Mouse (Mus musculus) myocyte (in vitro differentiated cells): ENCODE measurements around the gene Lcor. TPM values are rescaled to one million over a fixed set of nuclear protein-coding genes. Genes with fewer than 3 reads are reported as not detected.

Source experiments
- H3K27me3 ChIP-seq: one replicate; pipeline ENCODE4 v1.6.1; 2011; ENCODE audit not compliant: control insufficient read depth, insufficient read depth, insufficient read length
- H3K36me3 ChIP-seq: one replicate; pipeline ENCODE4 v1.6.1; 2011; ENCODE audit not compliant: control insufficient read depth, insufficient read depth
- H3K4me2 ChIP-seq: one replicate; pipeline ENCODE4 v1.6.1; 2011; ENCODE audit warnings: low read depth, control low read depth
- H3K4me3 ChIP-seq: one replicate; pipeline ENCODE4 v1.5.1; 2011; ENCODE audit warnings: mild to moderate bottlenecking, control low read depth, moderate library complexity
- H3K79me2 ChIP-seq: one replicate; pipeline ENCODE4 v1.6.1; 2011; ENCODE audit not compliant: control insufficient read depth, insufficient read depth
- H3ac ChIP-seq: one replicate; pipeline ENCODE4 v1.6.1; 2011; ENCODE audit not compliant: control insufficient read depth, insufficient read length
- CEBPB ChIP-seq: IDR thresholded peaks from 2 replicates; pipeline ENCODE4 v1.6.1; 2011; ENCODE audit warnings: mild to moderate bottlenecking, moderate library complexity; ENCODE audit not compliant: poor library complexity, insufficient read depth, severe bottlenecking
- E2F4 ChIP-seq: IDR thresholded peaks from one replicate; pipeline ENCODE4 v1.6.1; 2011; ENCODE audit warnings: mild to moderate bottlenecking, control low read depth, moderate library complexity; ENCODE audit not compliant: insufficient read depth
- MAX ChIP-seq: IDR thresholded peaks from one replicate; pipeline ENCODE4 v1.6.1; 2011; ENCODE audit warnings: low read depth, mild to moderate bottlenecking, control low read depth
- MYOD1 ChIP-seq, 3 experiments: IDR thresholded peaks; one replicate each; pipeline ENCODE4 v1.6.1; 2011; ENCODE audit warnings: control low read depth in 2 of 3, low read depth in 2 of 3, mild to moderate bottlenecking in 2 of 3, moderate library complexity in 1 of 3; ENCODE audit not compliant: insufficient read length in 2 of 3, control insufficient read depth in 1 of 3
- MYOG ChIP-seq, 3 experiments: IDR thresholded peaks; one replicate each; pipeline ENCODE4 v1.6.1; 2011; ENCODE audit warnings: control low read depth in 2 of 3, low read depth in 2 of 3, mild to moderate bottlenecking in 2 of 3; ENCODE audit not compliant: insufficient read length in 2 of 3, control insufficient read depth in 1 of 3, insufficient read depth in 1 of 3
- POLR2A ChIP-seq: IDR thresholded peaks from one replicate; pipeline ENCODE4 v1.6.1; 2011; ENCODE audit warnings: low read depth, mild to moderate bottlenecking, control low read depth, moderate library complexity; ENCODE audit not compliant: insufficient read length
- POLR2AphosphoS2 ChIP-seq: IDR thresholded peaks from one replicate; pipeline ENCODE4 v1.6.1; 2011; ENCODE audit warnings: low read depth, control low read depth; ENCODE audit not compliant: insufficient read length
- REST ChIP-seq: IDR thresholded peaks from one replicate; pipeline ENCODE4 v1.6.1; 2011; ENCODE audit warnings: mild to moderate bottlenecking, control low read depth, moderate library complexity; ENCODE audit not compliant: insufficient read depth, insufficient read length
- SRF ChIP-seq: IDR thresholded peaks from one replicate; pipeline ENCODE4 v1.6.1; 2011; ENCODE audit warnings: low read depth; ENCODE audit not compliant: control insufficient read depth, insufficient read length
- TCF12 ChIP-seq: IDR thresholded peaks from one replicate; pipeline ENCODE4 v1.6.1; 2011; ENCODE audit warnings: mild to moderate bottlenecking, control low read depth; ENCODE audit not compliant: poor library complexity, insufficient read depth, severe bottlenecking
- TCF3 ChIP-seq: IDR thresholded peaks from one replicate; pipeline ENCODE4 v1.6.1; 2011; ENCODE audit warnings: low read depth, control low read depth; ENCODE audit not compliant: insufficient read length
- USF1 ChIP-seq: IDR thresholded peaks from one replicate; pipeline ENCODE4 v1.6.1; 2011; ENCODE audit warnings: low read depth, mild to moderate bottlenecking, control low read depth, moderate library complexity
- polyA plus RNA-seq: library from polyadenylated mRNA; unstranded; fragments of >200 nt; fragmentation: generic; extraction: Trizol; gene quantifications from one replicate; pipeline ENCODE4 v1.2.1, GENCODE M21; 2012; ENCODE audit warnings: missing spikeins

The Lcor gene
- polyA plus RNA-seq: 1.1 TPM

DNA sequence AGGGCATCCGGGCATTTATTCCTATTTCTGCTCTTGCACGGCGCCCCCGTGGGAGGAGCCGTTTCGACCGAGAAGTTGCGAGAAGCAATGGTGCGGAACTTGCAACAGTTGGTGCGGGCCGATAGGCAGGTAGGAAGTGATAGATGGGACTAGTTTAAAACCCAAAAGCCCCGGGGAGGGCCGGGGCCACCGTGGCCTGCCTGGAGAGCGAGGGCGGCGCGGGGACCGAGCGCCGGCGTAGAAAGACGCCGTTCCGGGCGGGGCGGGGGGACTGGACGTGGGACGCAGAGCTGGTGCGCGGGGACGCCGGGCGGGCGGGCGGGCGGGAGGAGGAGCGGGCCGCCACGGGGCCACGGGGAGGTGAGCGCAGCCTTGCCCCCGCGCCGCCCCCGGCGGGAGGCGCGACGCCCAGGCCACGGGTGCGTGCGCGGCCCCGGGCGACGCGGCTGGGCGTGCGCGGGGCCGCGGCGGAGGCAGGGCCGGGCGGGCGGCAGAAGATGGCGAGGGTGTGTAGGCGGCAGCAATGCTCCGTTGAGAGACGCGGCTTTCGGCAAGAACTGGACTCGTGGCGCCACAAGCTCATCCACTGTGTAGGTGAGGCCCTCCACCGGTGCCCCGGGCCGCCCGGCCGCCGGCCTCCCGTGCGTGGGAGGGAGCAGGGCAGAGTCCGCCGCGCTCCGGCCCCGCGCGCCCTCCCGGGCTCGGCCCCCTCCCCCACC is at the start of gene Lcor:
Gene Lcor, plus strand, starts transcription at position 448 of the 719 bp plus-strand sequence.
- H3K79me2 ChIP-seq: peaks cover 41% of the 10 kb centered on the region
- peak within 1 kb of the TSS; percentile 77 for H3K4me3 ChIP-seq
- H3ac ChIP-seq: peak within 1 kb of the TSS; percentile 96
- peaks cover 3% of the 10 kb centered on the region for H3K36me3 ChIP-seq
- no peak for TF ChIP-seq SRF
- TF ChIP-seq POLR2AphosphoS2: peak; percentile 93
- no peak for TF ChIP-seq TCF3
- peak; percentile 88 for TF ChIP-seq POLR2A
- no peaks in the 10 kb centered on the region for H3K27me3 ChIP-seq
- peak within 1 kb of the TSS; percentile 88 for H3K4me2 ChIP-seq

DNA sequence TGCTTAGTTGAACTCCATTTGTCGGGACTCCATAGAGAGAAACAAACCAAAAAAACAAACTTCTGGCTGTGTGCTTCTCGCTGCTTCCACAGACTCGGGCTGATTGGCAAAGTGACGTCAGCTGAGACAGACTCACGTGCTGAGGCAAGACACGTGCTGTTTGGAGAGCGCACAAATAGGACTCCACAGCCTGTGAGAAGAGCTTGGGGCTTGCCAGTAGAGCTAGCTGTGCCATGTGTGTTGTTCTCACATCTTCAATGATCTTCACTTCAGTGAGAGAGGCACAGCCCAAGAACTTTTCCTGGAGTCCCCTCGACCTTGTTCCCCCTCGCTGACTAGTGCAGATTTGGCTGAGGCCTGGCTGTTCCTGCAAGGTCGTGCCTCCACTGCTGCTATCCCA is 47.1 kb upstream of the Lcor start:
- Histone ChIP-seq H3K4me3 (no peak overlapping the region), H3K4me2 (no peak overlapping the region), H3K79me2 (no peaks in the 10 kb centered on the region), H3ac (no peak overlapping the region), H3K27me3 (no peaks in the 10 kb centered on the region), H3K36me3 (no peaks in the 10 kb centered on the region)
- TF ChIP-seq TCF12 (no peak), MYOD1 (IDR thresholded peaks at IDR 0.05; ENCODE audit: control insufficient read depth in 1 of 3, insufficient read length in 2 of 3, low read depth in 2 of 3) (no peak), E2F4 (no peak)

- Histone ChIP-seq H3K27me3 (no peaks in the 10 kb centered on the region), H3ac (no peak overlapping the region), H3K4me2 (no peak overlapping the region), H3K4me3 (no peak overlapping the region), H3K79me2 (no peaks in the 10 kb centered on the region), H3K36me3 (no peaks in the 10 kb centered on the region)
- TF ChIP-seq USF1 (no peak), SRF (no peak), TCF3 (no peak), MYOD1 (IDR thresholded peaks at IDR 0.05; ENCODE audit: control insufficient read depth in 1 of 3, insufficient read length in 2 of 3, low read depth in 2 of 3) (no peak), POLR2A (no peak), CEBPB (no peak), E2F4 (no peak), MYOG (IDR thresholded peaks at IDR 0.05; ENCODE audit: control insufficient read depth in 1 of 3, insufficient read depth in 1 of 3, insufficient read length in 2 of 3, low read depth in 2 of 3) (no peak), REST (no peak), TCF12 (no peak), POLR2AphosphoS2 (no peak), MAX (no peak)
Measured at GRCm38 (mm10) chr19:41436461-41436860, 46.0 kb upstream of the Lcor start.

DNA sequence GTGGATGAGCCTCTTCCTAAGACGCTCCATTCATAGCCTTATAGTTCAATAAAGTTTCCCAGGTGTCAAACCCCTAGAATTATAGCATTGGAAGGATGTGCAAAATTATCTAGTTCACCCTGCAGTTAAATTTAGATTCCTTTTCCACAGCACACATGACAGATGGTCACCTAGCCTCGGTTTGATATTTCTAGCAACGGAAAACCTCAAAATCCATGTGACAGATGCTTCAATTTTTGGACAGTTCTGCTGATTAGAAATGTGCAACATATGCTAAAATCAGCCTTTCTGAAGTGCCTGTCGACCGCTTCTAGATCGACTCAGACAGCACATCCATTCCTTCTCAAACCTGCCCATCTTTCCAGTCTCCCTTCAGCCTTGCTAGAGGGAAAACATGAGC is 43.5 kb upstream of the Lcor start:
- Histone ChIP-seq H3K79me2 (no peaks in the 10 kb centered on the region), H3K36me3 (no peaks in the 10 kb centered on the region), H3K4me2 (no peak overlapping the region), H3ac (no peak overlapping the region), H3K27me3 (no peaks in the 10 kb centered on the region), H3K4me3 (no peak overlapping the region)
- TF ChIP-seq MAX: no peak
- TF ChIP-seq E2F4: no peak
- TF ChIP-seq REST: no peak
- no peak for TF ChIP-seq SRF
- TF ChIP-seq CEBPB: no peak
- TF ChIP-seq POLR2AphosphoS2: no peak
- TF ChIP-seq TCF3: no peak
- TF ChIP-seq POLR2A: no peak
- no peak for TF ChIP-seq MYOD1 (IDR thresholded peaks at IDR 0.05; ENCODE audit: control insufficient read depth in 1 of 3, insufficient read length in 2 of 3, low read depth in 2 of 3)
- no peak for TF ChIP-seq TCF12
- TF ChIP-seq MYOG (IDR thresholded peaks at IDR 0.05; ENCODE audit: control insufficient read depth in 1 of 3, insufficient read depth in 1 of 3, insufficient read length in 2 of 3, low read depth in 2 of 3): no peak
- no peak for TF ChIP-seq USF1

DNA sequence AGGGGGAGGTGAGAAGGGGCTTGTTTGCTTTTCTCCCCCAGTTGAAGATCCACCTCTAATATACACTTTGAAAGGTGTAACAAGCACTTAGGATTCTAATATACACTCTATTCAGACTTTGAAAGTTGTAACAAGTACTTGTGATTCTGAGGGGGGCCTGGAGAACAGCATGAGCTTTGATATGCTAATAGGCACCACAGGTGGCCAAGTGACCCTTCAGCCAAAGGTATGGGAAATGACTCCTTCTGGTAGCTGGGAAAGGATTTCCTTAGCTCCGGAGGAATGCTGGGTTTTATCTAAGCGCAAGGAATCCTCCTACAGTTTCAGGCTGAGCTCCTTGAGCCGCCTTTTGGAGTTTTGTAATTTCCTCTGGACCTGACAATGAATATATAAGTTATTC is 41.0 kb upstream of the Lcor start:
- no peak overlapping the region for H3ac ChIP-seq
- H3K4me2 ChIP-seq: no peak overlapping the region
- H3K36me3 ChIP-seq: no peaks in the 10 kb centered on the region
- no peaks in the 10 kb centered on the region for H3K79me2 ChIP-seq
- H3K4me3 ChIP-seq: no peak overlapping the region
- TF ChIP-seq CEBPB (no peak), MAX (no peak)
- no peaks in the 10 kb centered on the region for H3K27me3 ChIP-seq
